Mouse (Mus musculus) lung, adult 2 months (tissue): ENCODE results near the gene Glrx5.

Source experiments
- CTCF ChIP-seq: fragments of 200-500 bp; IDR thresholded peaks from 2 replicates; pipeline ENCODE4 v1.5.1; 2011; ENCODE audit warnings: mild to moderate bottlenecking, low read length, control low read depth; ENCODE audit not compliant: insufficient read depth
- POLR2A ChIP-seq: fragments of 200-500 bp; IDR thresholded peaks from 2 replicates; pipeline ENCODE4 v1.6.1; 2011; ENCODE audit warnings: low read depth, mild to moderate bottlenecking, control low read depth, low read length, borderline replicate concordance; ENCODE audit errors: extremely low read depth

GRCm38 (mm10) chr12:104996012-104996728 is 36.3 kb upstream of the Glrx5 start:
- no peak for TF ChIP-seq POLR2A
- TF ChIP-seq CTCF = no peak
